Mouse (Mus musculus): Measurements from ENCODE around the gene Gm28036. TPM values are rescaled to one million over a fixed set of nuclear protein-coding genes. Genes with fewer than 3 reads are reported as not detected.

Gene Gm28036
- polyA plus RNA-seq, 1 experiment from 2014 or later, result 16.6 TPM

DNA sequence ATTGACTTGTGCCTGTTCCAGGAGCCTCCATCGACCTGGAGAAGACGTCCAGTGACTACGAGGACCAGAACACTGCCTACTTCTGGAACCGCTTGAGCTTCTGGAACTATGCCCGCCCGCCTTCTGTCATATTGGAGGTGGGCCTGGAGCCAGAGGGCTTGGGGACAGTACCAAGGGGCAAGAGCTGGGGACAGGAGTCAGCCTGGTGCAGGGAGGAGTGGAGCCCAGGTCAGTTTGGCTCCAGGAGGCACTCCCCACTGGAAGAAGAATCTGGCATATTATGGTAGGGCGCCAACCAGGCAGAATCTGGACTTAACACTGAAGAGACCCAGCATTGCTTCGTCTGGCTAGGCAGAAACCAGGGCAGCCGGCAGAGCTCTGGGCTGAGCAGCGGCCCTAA, 59.0 kb downstream of the Gm28036 start:
- Histone ChIP-seq H3K4me2 (no peak overlapping the region), H3K9ac (no peak overlapping the region), H3K36me3 (ENCODE audit: insufficient read depth) (peaks cover 46% of the 10 kb centered on the region), H3K4me3 (ENCODE audit: low read depth, low read length) (no peak overlapping the region), H3K27ac (ENCODE audit: low read depth) (no peak overlapping the region), H3K4me1 (ENCODE audit: insufficient read depth) (no peaks in the 10 kb centered on the region), H3K9me3 (ENCODE audit: low read depth, low read length) (no peaks in the 10 kb centered on the region), H3K27me3 (ENCODE audit: insufficient read depth, low read length) (no peaks in the 10 kb centered on the region)
- 89% methylated on average over 10 of the region's 10 CpGs for WGBS
- ATAC-seq (ENCODE audit: insufficient read depth) (no peak), DNase-seq (no peak)
- TF ChIP-seq CTCF (IDR thresholded peaks at IDR 0.05; ENCODE audit: low read depth), result no peak

DNA sequence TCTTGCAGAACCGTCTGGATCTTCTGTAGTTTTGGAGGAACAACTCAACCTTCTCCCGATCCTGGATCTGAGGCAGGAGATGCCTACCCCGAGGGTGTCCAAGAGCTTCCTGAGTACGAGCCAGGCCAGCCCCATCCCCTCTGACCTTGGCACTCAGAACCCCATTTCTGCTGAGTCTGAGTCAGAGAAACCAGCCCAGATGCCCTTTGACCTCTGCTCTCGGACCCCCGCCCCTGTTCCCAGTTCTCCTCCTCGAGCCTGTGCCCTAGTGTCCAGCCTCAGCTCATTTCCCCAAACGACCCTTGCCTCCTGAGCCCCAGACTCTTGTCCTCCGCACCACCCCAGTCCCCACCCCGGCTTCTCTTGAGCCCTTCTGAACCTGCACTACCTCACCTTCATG, 60.8 kb downstream of the Gm28036 start:
- Histone ChIP-seq H3K27ac (ENCODE audit: low read depth) (no peak overlapping the region), H3K4me1 (ENCODE audit: insufficient read depth) (no peaks in the 10 kb centered on the region), H3K36me3 (ENCODE audit: insufficient read depth) (peaks cover 29% of the 10 kb centered on the region), H3K27me3 (ENCODE audit: insufficient read depth, low read length) (no peaks in the 10 kb centered on the region), H3K9me3 (ENCODE audit: low read depth, low read length) (no peaks in the 10 kb centered on the region), H3K4me3 (ENCODE audit: low read depth, low read length) (peak overlapping the region; percentile 73), H3K9ac (peak overlapping the region; percentile 87), H3K4me2 (peak overlapping the region; percentile 95)
- DNase-seq (no peak), ATAC-seq (ENCODE audit: insufficient read depth) (no peak; the same call in none of the 2 replicates)
- no peak for TF ChIP-seq CTCF (IDR thresholded peaks at IDR 0.05; ENCODE audit: low read depth)
- 26% methylated on average over 10 of the region's 10 CpGs for WGBS

DNA sequence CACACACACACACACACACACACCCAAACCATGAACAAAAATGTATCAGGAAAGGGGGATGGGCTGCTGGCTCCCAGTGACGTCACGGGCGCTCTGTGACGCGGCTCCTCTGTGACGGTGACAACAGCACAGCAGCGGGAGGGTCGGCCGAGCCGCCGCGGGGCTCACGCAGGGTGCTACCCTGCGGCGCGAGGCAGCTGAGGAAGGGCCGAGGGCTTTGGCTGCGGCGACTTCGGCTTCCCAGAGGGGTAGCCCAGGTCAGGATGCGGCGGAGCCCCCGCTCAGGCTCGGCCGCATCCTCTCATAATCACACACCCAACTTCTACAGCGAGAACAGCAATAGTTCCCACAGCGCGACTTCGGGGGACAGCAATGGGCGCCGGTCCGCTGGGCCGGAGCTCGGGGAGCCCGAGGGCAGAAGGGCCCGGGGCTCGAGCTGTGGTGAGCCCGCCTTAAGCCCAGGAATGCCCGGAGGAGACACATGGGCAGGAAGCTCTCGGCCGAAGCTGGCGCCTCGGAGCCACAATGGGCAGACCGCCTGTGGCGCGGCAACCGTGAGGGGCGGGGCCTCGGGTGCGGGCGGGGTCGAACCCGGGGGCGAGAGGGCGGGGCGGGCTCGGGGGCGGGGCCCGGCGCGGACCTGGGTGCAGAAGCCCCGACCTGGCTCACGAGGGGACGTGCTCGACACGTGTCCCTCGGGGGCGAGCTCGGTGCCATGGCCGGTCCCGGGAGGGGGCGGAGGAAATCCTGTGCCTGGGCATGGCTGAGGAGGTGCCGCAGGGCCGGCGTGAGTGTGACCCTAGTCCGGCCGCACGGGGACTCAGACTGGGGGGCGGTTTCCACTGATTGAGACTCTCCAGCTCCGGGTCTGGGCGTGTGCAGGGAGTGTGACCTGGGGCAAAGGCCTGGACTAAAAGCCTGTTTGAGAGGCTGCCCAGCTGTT, 61.5 kb downstream of the Gm28036 start, which contains the start of gene Spag4:
Spag4 (plus strand) TSS at position 77 of the 943 bp plus-strand sequence.
- no peaks in the 10 kb centered on the region for H3K4me1 ChIP-seq (ENCODE audit: insufficient read depth)
- WGBS, result under 1% methylated on average over 78 of the region's 81 CpGs
- DNase-seq (peak; percentile 87), ATAC-seq (ENCODE audit: insufficient read depth) (peak; percentile 82)
- H3K27me3 ChIP-seq (ENCODE audit: insufficient read depth, low read length), result no peaks in the 10 kb centered on the region
- H3K9ac ChIP-seq, result peak within 1 kb of the TSS; percentile 87
- peak within 1 kb of the TSS; percentile 95 for H3K4me2 ChIP-seq
- TF ChIP-seq CTCF (IDR thresholded peaks at IDR 0.05; ENCODE audit: low read depth), result no peak
- peaks cover 23% of the 10 kb centered on the region for H3K36me3 ChIP-seq (ENCODE audit: insufficient read depth)
- no peaks in the 10 kb centered on the region for H3K9me3 ChIP-seq (ENCODE audit: low read depth, low read length)
- peak within 1 kb of the TSS; percentile 73 for H3K4me3 ChIP-seq (ENCODE audit: low read depth, low read length)
- peak within 1 kb of the TSS; percentile 88 for H3K27ac ChIP-seq (ENCODE audit: low read depth)

DNA sequence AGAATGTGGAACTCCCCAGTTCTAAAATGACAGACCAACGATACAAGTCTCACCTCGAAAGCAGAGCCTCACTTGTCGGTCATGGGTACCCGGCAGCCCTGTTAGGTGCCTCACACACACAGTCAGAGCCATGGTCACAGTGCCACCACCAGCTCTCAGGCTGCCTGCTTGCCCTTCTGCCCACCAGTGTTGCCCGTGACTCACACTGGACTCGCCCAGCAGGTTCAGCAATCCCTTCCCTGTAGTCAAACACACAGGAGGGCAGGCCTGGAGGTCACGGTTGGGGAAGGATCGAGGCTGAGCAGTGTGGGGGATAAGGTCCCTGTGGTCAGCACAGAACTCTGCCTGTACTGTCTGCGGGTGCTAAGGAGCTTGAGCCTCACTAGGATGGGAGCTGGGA, 74.1 kb downstream of the Gm28036 start, which contains the start of gene Fer1l4:
Fer1l4 (minus strand) TSS at position 132 of the 400 bp plus-strand sequence.
- no peak for TF ChIP-seq CTCF (IDR thresholded peaks at IDR 0.05; ENCODE audit: low read depth)
- WGBS, result 63% methylated on average over 9 of the region's 9 CpGs
- Histone ChIP-seq H3K27ac (ENCODE audit: low read depth) (no peak within 1 kb of the TSS), H3K4me3 (ENCODE audit: low read depth, low read length) (no peak within 1 kb of the TSS), H3K27me3 (ENCODE audit: insufficient read depth, low read length) (no peaks in the 10 kb centered on the region), H3K9ac (no peak within 1 kb of the TSS), H3K36me3 (ENCODE audit: insufficient read depth) (no peaks in the 10 kb centered on the region), H3K4me1 (ENCODE audit: insufficient read depth) (no peaks in the 10 kb centered on the region), H3K4me2 (no peak within 1 kb of the TSS), H3K9me3 (ENCODE audit: low read depth, low read length) (no peaks in the 10 kb centered on the region)
- DNase-seq, result no peak
- no peak for ATAC-seq (ENCODE audit: insufficient read depth)

DNA sequence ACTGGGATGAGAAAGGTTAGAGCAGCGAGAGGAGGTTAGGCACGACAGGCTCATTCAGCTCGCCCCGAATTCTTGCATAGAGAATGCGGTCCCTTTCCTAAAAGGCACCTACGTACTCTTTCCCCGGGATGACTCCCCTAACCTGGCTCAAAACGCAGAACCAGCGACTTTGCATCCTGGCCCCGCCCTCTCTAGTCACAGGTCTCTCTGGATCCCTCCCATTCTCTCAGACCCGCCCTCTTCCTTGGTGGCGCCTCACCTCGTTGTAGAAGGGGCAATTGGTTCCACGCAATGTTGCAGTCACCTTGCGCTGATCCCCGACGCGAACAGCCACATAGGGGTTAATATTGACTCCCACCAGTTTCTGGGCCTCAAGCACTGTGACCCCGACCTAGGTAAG, 79.0 kb downstream of the Gm28036 start:
- no peak for ATAC-seq (ENCODE audit: insufficient read depth)
- WGBS, result 7% methylated on average over 19 of the region's 19 CpGs
- H3K9ac ChIP-seq, result no peak overlapping the region
- peak overlapping the region; percentile 36 for H3K4me2 ChIP-seq
- no peaks in the 10 kb centered on the region for H3K4me1 ChIP-seq (ENCODE audit: insufficient read depth)
- no peak overlapping the region for H3K27ac ChIP-seq (ENCODE audit: low read depth)
- no peak overlapping the region for H3K4me3 ChIP-seq (ENCODE audit: low read depth, low read length)
- no peaks in the 10 kb centered on the region for H3K36me3 ChIP-seq (ENCODE audit: insufficient read depth)
- H3K27me3 ChIP-seq (ENCODE audit: insufficient read depth, low read length), result no peaks in the 10 kb centered on the region
- no peaks in the 10 kb centered on the region for H3K9me3 ChIP-seq (ENCODE audit: low read depth, low read length)
- TF ChIP-seq CTCF (IDR thresholded peaks at IDR 0.05; ENCODE audit: low read depth), result no peak
- peak; percentile 26 for DNase-seq

DNA sequence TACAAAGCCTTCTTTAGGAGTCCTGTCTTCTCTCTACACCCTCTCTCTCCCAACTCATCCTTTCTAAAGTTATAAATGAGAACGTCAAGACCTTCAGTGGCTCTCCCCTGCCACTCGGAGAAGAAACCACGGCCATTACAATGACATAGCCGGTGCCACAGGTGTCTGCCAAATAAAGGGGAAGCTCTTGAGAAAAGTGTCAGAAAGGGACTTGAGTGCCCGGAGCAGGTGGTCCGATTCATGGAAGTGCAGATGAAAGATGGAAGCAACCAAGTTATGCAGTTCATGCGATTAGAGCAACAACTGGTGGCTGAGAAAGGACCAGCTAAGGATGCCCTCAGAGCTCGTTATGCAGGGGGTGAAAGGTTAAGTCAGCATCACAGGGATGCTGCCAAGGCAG, 84.0 kb downstream of the Gm28036 start:
- ATAC-seq (ENCODE audit: insufficient read depth), result no peak
- H3K9ac ChIP-seq, result no peak overlapping the region
- no peaks in the 10 kb centered on the region for H3K4me1 ChIP-seq (ENCODE audit: insufficient read depth)
- no peaks in the 10 kb centered on the region for H3K36me3 ChIP-seq (ENCODE audit: insufficient read depth)
- no peak overlapping the region for H3K4me2 ChIP-seq
- no peak for DNase-seq
- no peak overlapping the region for H3K4me3 ChIP-seq (ENCODE audit: low read depth, low read length)
- H3K9me3 ChIP-seq (ENCODE audit: low read depth, low read length), result no peaks in the 10 kb centered on the region
- H3K27ac ChIP-seq (ENCODE audit: low read depth), result no peak overlapping the region
- no peak for TF ChIP-seq CTCF (IDR thresholded peaks at IDR 0.05; ENCODE audit: low read depth)
- no peaks in the 10 kb centered on the region for H3K27me3 ChIP-seq (ENCODE audit: insufficient read depth, low read length)
- WGBS, result 76% methylated on average over 8 of the region's 8 CpGs

DNA sequence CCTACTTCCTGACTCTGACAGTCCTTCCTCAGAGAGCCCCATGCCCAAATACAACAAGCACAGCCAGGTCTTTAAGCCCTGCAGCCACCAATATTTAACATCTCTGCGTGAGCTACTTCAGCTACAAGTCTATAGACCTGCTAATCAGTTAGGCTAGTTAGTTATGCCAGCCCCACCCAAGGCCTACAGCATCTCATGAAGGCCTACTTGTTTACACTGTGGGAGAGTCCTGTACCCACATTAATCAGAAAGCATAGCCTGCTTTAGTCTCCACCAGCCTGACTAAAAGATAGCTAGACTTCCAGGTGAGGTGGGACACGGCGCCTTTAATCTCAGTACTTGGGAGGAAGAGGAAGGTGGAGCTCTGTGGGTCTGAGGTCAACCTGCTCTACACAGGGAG, 87.5 kb downstream of the Gm28036 start:
- H3K9ac ChIP-seq, result no peak overlapping the region
- WGBS, result 84% methylated on average over 3 of the region's 3 CpGs
- no peak for DNase-seq
- TF ChIP-seq CTCF (IDR thresholded peaks at IDR 0.05; ENCODE audit: low read depth), result no peak
- no peak overlapping the region for H3K4me3 ChIP-seq (ENCODE audit: low read depth, low read length)
- no peaks in the 10 kb centered on the region for H3K9me3 ChIP-seq (ENCODE audit: low read depth, low read length)
- no peak overlapping the region for H3K4me2 ChIP-seq
- ATAC-seq (ENCODE audit: insufficient read depth), result no peak
- H3K36me3 ChIP-seq (ENCODE audit: insufficient read depth), result no peaks in the 10 kb centered on the region
- H3K27me3 ChIP-seq (ENCODE audit: insufficient read depth, low read length), result no peaks in the 10 kb centered on the region
- no peaks in the 10 kb centered on the region for H3K4me1 ChIP-seq (ENCODE audit: insufficient read depth)
- no peak overlapping the region for H3K27ac ChIP-seq (ENCODE audit: low read depth)

Measured in lung, embryonic 14.5 days (tissue).